Mouse (Mus musculus) CD4-positive helper T cell, adult 2 months (primary cell): ENCODE data around the gene Amotl2.

ENCODE experiments used
- DNase-seq: peaks from one replicate; pipeline ENCODE4 v3.0.0-alpha.2; 2012; ENCODE audit warnings: low read depth, missing footprints, low spot score

Amotl2 gene

GRCm38 (mm10) chr9:102777631-102778591, 61.4 kb downstream of the Amotl2 start:
- DNase-seq: no peak

GRCm38 (mm10) chr9:102779493-102779892, 63.0 kb downstream of the Amotl2 start:
- DNase-seq: peak; percentile 35
